Mouse (Mus musculus): ENCODE data around the gene Prtg. TPM values are rescaled to one million over a fixed set of nuclear protein-coding genes. Genes with fewer than 3 reads are reported as not detected.

Gene Prtg
- total RNA-seq, 1 experiment from 2014 or later: not detected

DNA sequence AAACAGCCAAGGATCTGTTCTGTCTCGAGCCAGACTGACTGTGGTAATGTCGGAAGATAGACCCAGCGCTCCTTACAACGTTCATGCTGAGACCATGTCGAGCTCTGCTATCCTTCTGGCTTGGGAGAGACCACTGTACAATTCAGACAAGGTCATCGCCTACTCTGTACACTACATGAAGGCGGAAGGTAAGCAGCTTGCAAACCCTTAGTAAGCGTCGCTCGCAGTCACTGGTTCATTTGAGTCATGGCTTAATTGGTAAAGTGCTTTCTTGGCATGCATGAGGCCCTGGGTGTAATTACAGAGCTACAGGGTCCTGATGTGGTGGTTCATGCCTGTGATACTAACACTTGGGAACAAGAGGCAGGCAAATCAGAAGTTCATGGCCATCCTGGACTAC, 44.9 kb downstream of the Prtg start:
- no peak for ATAC-seq (ENCODE audit: extremely low read depth, insufficient number of reproducible peaks, low FRiP score, poor library complexity, severe bottlenecking)

DNA sequence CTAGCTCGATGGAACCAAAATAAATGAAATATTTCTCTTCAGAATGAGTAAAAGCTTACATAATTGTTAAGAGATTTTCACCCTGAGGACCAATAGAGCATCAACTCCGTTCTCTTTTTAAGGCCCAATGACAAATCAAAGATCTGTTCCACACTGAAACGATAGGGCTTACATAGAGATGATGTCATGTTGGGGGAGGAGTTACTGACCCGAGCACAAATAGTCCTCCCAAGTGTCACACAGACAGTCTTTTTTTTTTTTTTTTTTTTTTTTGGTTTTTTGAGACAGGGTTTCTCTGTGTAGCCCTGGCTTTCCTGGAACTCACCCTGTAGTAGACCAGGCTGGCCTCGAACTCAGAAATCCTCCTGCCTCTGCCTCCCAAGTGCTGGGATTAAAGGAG, 45.3 kb downstream of the Prtg start:
- no peak for ATAC-seq (ENCODE audit: extremely low read depth, insufficient number of reproducible peaks, low FRiP score, poor library complexity, severe bottlenecking)

DNA sequence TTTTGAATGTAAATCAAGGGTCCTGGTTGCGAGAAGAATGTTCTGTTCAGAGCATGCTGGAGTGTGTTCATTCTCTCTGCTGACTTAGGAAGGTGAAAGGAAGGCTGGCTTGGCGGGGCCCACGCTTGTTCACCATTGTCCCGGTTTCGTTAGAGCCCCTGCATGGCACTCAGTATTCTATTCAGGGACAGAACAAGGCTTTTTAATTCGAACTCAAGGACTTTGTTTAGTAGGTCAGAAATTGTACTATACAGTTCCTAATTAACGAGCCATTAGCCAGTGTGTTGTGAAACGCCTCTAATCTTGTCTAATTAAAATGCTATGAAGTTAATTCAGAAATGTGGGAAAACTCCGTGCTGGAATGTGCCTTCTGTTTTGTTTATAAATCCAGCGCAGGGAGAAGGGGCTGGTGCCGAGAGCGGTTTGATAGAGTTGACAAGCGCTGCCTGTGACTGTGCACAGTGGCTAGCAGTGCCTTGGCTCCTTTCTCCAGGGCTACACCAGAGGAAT, 47.1 kb downstream of the Prtg start:
- ATAC-seq (ENCODE audit: extremely low read depth, insufficient number of reproducible peaks, low FRiP score, poor library complexity, severe bottlenecking): no peak

DNA sequence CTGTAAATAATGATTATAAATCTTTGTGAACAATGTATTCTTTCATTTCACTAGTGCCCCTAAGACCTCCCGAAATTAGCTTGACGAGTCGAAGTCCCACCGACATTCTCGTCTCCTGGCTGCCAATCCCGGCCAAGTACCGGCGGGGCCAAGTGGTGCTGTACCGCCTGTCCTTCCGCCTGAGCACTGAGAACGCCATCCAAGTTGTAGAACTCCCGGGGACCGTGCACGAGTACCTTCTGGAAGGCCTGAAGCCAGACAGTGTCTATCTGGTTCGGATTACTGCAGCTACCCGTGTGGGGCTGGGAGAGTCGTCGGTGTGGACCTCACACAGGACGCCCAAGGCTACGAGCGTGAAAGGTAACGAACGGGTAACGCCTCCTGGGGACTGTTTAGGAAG, 50.0 kb downstream of the Prtg start:
- ATAC-seq (ENCODE audit: extremely low read depth, insufficient number of reproducible peaks, low FRiP score, poor library complexity, severe bottlenecking): no peak

DNA sequence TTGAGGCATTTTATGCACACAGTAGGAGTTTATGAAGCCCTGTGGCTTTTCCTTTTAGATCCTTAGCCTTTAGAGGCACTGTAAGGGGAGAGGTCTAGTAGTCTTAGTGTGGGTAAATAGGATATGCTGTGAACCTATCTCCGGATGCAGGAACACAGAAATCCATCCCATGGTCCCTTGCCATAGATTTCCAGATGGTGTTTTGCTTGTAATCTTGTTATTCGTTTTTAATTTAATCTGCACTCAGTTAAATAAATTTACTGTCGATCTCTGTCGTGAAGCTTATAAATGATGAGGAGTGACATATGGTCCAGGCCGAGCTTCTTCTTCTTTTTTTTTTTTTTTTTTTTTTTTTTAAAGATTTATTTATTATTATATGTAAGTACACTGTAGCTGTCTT, 54.1 kb downstream of the Prtg start:
- no peak for ATAC-seq (ENCODE audit: extremely low read depth, insufficient number of reproducible peaks, low FRiP score, poor library complexity, severe bottlenecking)

DNA sequence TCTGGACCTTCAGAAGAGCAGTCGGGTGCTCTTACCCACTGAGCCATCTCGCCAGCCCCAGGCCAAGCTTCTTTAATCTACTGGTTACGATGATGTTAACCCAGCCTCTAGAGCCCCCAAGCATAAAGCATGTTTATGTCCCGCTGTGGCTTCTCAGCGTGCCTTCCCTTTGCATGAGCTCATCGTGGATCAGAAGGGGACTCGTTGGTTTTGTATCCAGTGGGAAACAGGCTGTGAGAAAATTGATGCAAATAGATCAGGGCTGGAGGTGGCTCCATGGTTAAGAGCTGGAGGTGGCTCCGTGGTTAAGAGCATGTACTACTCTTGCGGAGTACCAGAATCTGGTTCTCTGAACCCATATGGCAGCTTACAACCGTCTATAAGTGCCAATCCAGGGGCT, 54.6 kb downstream of the Prtg start:
- ATAC-seq (ENCODE audit: extremely low read depth, insufficient number of reproducible peaks, low FRiP score, poor library complexity, severe bottlenecking): no peak

DNA sequence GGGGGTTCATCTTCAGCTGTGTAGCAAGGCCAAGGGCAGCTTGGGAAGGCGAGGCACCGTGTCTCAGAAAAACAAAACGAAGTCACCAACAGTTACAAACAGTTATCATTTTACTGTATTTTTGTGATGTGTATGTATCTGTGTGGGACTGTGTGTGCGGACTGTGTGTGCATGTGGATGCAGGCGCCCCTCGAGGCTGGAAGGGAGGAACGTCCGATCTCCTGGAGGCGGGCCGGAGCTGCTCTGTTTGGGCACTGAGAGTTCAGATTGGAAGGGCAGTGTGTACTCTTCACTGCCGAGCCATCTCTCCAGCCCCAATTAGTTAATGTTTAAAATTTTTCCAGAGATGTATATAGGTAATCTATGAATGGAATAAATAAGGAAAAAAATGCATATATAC, 55.5 kb downstream of the Prtg start:
- ATAC-seq (ENCODE audit: extremely low read depth, insufficient number of reproducible peaks, low FRiP score, poor library complexity, severe bottlenecking): no peak

DNA sequence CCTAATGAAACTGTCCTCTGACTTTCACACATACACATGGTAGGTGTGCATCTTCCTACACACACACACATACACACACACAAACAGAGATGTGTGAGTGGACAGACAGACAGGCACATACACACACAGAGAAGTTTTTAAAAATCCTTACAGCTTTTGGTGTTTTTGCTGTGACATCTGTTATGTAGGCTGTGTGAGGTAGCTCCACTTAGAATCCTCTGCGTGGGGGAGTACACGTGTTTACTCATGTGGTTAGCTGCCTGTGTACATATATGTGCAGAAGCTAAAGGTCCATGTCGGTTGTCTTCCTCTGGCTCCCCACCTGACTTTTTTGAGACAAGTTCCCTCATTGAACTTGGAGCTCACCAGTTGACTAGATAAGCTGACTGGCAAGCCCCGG, 56.3 kb downstream of the Prtg start:
- no peak for ATAC-seq (ENCODE audit: extremely low read depth, insufficient number of reproducible peaks, low FRiP score, poor library complexity, severe bottlenecking)

DNA sequence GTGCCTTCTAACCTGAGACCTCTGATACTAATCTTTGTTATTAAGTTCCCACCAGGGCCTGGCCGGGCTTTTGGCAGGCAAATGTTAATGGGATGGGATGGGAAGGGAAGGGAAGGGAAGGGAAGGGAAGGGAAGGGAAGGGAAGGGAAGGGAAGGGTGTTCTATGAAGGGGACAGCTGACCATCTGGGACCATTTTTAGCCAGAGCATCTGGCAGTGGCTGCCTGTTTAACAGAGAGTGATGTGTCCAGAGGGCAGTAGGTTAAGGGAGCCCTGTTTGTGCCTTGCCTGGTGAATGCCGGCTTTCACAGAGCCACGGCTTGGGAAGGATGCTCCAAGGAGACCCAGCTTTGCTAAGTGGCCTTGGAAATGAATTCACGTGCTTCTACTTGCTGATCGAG, 57.1 kb downstream of the Prtg start:
- no peak for ATAC-seq (ENCODE audit: extremely low read depth, insufficient number of reproducible peaks, low FRiP score, poor library complexity, severe bottlenecking)

DNA sequence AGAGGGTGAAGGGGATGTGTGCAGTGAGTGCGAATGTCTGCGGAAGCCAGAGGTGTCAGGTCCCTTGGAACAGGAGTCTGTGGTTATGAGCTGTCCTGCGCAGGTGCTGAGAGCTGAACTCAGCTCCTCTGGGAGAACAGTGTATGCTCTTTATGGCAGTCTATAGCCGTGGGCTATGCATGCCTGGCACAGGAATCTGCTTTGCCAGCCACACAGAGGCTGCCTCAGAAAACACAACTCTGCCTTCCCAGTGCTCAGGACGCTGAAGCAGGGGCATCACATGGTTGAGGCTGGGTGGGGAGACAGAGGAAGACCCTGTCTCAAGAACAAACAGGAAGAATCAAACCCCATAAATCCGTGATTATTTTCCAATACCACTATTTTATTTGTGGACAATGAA, 60.8 kb downstream of the Prtg start:
- ATAC-seq (ENCODE audit: extremely low read depth, insufficient number of reproducible peaks, low FRiP score, poor library complexity, severe bottlenecking): no peak

DNA sequence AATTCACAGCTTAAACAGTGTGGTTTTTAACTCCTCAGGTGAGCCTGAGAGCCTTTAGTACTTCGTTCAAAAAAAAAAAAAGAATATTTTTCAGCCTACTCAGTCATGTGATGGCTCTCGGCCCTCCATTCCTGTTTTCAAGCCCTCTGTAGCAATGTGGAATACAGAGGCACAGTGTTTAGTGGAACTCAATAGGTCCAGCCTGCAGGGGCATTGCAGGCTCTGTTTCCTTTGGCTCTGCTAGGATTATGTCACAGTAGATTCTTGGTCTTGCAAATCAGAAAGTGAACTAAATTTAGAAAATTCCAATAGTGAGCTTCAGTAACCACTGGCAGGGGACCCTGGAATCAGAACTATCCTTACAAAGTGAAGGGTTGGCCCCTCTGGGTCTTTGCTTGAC, 62.1 kb downstream of the Prtg start:
- ATAC-seq (ENCODE audit: extremely low read depth, insufficient number of reproducible peaks, low FRiP score, poor library complexity, severe bottlenecking): no peak

DNA sequence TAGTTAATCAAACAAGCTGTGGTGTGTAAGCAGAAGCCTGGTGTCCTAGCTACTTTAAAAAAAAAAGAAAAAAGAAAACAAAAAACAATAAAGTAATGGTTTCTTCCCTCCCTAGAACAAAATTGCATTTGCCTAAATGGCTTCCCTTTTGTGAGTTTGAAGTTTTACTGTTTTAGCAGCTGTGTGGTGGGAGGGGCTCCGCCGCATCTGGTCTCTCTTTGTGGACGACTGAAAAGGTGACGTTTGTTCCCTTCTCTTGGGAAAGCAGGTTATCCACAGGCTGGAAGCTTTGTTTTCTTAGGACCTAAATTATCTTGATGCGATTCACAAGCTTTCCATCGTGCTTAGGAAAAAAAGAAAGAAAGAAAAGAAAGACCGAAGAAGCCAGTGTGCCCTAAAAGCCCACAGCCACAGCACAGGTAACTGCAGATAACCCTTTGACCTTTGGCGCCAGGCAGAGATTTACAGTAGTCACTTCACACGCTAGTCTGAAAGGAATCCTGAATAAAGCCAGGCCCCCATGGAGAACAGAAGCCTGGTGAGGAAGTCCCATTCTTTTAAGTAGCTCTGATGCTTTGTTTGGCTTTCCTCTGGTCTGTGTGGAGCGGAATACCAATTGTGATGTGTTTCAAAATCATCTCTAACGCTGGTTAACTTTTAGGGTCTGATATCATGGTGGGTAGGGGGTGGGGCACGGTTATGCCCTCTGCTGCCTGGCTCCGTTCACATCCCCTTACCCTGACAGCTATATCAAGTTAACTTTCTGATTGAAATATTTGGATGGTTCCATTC, 65.0 kb downstream of the Prtg start:
- ATAC-seq (ENCODE audit: extremely low read depth, insufficient number of reproducible peaks, low FRiP score, poor library complexity, severe bottlenecking): no peak

DNA sequence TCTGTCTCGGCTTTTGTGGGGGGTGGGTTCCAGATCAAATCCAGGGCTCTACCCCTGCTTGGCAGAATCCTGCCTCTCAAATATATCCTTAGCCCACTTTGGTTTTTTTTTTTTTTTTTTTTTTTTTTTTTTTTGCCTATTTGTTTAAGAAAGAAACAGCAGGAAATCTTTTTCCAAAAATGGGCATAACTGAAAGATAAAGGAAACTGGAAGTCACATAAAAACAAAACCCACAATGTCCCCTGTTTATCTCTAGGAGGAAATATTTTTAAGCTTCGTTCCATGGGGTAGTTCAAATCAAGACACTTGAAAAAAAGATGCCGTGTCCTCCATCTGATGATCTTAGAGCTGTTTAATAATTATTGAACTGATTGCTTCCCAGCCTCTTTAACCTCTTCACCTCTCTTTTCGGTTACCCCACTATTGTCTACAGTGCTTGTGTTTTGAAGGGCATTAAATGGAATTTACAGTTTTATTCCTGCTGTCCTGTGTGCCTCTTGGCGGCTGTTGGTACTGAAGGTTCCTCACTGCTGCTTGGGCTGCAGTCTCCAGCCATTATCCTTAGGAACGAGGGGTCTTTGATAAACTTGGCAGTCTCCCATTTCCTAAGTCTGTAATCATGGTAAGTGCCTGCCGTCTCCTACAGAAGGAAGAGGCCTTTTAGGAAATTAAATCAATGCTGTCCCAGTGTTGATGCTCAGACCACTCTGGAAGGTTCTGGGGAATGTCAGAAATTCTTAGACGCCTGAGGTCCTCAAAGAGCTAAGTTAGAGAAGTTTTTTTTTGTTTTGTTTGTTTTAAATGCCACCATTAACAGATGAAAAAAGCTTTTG, 65.8 kb downstream of the Prtg start:
- ATAC-seq (ENCODE audit: extremely low read depth, insufficient number of reproducible peaks, low FRiP score, poor library complexity, severe bottlenecking): no peak

DNA sequence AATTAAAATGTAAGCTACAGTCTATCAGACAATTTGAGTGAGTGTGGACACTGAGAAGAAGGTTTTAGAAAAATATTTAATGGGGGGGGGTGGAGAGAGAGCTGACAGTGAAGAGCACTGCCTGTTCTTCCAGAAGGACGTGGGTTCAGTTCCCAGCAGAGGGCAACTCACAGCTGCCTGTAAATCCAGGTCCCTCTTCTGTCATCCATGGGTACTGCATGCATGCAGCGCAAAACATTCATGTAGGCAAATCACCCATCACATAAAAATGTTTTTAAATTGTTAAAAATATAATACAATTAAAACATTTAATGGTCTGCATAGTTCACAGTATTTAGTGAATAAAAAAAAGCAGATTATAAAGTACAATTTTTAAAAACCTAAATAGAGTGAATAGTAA, 69.2 kb downstream of the Prtg start:
- ATAC-seq (ENCODE audit: extremely low read depth, insufficient number of reproducible peaks, low FRiP score, poor library complexity, severe bottlenecking): no peak

DNA sequence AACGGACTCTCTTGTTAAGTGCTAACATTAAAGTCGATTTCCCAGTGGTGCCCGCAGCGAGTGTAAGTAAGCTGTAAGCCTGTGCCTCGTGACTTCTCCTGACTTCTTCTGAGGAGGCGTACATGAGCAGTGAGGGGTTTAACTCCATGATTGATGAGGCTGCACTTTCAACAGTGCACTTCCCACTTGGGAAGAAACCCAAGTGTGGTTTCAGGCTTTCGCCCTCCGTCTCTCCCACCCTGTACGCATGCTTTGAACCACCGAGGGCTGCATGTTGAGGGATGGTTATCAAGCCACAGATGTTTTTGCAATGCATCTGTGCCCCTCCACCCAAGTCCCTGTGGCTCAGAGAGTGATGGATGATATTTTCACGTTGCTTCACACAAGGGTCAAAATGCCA, 71.2 kb downstream of the Prtg start:
- no peak for ATAC-seq (ENCODE audit: extremely low read depth, insufficient number of reproducible peaks, low FRiP score, poor library complexity, severe bottlenecking)

DNA sequence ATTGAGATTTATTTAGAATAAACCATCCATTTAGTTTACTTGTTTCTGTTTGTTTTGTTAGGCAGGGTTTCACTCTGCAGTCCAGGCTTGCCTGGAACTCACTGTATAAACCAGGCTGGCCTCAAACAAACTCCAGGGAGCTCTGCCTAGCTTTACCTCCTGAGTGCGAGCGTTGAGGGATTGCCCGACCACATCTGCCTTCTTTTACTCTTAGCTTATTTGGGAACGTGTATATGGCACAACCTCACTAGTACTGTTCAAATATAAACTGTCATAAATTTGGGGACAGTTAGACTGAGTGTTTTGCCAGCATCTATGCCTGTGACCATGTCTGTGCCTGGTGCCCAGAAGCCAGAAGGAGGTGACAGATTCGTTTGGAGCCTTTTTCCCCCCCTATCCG, 72.0 kb downstream of the Prtg start:
- no peak for ATAC-seq (ENCODE audit: extremely low read depth, insufficient number of reproducible peaks, low FRiP score, poor library complexity, severe bottlenecking)

DNA sequence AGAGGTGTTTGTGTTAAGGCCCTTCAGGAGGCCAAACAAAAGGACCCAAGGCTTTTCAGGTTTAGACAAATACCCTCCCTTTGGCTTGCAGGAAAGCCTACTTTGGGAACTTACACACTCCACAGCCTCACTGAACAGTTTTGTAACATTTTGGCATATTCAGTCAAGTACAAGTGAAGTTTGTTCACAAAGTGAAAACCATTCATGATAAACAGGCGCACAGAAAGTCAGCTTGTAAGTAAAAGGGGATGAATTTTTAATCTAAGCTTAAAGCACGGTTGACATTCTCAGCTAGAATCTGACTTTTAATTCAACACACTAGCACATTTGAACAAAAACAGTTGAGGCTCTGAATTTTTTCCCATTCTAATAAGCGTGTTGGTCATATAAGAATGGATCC, 72.9 kb downstream of the Prtg start:
- no peak for ATAC-seq (ENCODE audit: extremely low read depth, insufficient number of reproducible peaks, low FRiP score, poor library complexity, severe bottlenecking)

DNA sequence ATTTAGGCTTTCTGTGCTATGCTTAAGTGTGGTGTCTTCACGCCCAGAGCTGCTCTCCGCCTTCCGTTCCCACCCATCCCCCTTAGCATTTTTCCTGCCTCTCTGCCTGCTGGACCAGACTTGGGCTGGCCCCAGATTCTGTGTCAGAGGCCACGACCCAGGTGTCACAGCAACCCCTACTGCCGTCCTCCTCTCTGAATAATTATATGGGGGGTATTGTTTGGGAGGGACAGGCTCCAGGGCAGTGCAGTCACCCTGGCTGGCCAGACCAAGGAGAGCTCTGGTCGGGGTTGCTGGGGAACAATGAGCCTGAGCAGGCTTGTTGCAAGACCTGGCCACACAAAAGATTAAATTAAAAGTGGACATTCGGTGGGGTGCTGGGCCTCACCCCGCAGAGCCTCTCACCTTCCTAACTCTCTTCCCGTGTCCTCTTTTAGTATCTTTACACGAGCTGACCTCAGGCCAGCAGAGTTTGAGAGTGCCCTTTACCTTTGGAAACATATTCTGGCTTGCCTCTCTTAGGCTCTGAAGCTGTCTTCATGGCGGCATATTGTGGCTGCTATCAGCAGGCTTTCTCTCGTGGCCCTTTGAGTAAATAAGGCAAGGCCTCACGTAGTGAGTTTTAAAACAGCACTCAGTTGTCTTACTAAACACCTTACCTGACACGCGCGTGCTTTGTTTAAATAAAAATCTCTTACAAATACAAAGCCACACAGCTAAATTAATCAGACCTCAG, 73.7 kb downstream of the Prtg start:
- no peak for ATAC-seq (ENCODE audit: extremely low read depth, insufficient number of reproducible peaks, low FRiP score, poor library complexity, severe bottlenecking)

DNA sequence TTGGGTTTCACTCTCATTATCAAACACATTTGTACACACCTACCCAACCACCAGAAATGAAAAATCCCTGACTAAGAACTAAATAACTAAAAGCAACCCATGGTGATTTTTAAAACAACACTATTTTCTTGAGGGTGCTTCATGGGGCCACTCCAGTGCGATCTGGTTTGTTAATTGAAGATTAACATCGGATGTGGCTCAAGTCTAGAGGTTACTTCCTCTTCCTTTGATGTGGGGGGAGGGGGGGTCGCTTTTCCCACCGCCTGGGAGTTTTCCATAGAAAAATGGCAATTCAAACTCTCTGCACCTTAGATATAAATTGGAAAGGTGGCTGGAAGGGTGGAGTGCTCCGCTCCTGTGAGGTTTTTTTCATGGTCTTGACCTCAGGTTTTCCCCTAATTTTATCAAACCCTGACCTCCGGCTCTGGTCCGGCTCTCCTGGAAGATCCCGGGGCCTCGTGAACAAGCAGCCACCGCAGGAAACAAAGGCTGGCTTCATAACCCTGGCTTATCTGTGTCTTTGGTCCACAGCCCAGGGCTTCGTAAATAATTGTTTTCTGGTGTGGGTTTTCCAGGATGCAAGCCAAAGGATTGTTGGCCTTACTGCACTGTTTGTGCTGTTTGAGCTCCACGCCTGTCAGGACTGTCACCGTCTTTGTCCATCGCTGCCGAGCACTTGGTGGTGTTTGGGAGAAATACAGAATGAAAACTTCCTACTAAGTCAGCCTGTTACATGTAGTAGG, 74.5 kb downstream of the Prtg start:
- ATAC-seq (ENCODE audit: extremely low read depth, insufficient number of reproducible peaks, low FRiP score, poor library complexity, severe bottlenecking): no peak

Data from neutrophil, adult 5-6 weeks (primary cell).